Mouse (Mus musculus) kidney, postnatal 36 days (tissue): Measurements from ENCODE around the gene Cd69.

Experiments
- DNase-seq, 2 experiments: peaks; one replicate each; pipeline ENCODE4 v3.0.0; 2021 to 2022; ENCODE audit warnings: mixed read lengths in 2 of 2

Cd69 gene

DNA sequence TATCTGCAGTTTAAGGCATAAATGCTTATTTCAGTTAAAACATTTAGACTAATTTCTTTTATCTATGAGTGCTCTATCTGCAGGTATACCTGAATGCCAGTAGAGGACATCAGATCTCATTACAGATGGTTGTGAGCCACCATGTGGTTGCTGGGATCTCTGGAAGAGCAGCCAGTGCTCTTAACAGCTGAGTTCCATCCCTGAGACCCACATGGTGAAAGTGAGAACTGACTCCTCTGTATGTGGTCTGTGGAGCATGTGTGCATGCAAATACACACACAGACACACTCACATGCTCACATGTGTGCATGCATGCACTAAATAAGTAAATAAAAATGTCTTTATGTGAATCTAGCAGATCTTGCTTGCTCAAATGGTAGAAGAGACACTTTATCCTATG lies 29.4 kb downstream of the Cd69 start:
- no peak for DNase-seq

DNA sequence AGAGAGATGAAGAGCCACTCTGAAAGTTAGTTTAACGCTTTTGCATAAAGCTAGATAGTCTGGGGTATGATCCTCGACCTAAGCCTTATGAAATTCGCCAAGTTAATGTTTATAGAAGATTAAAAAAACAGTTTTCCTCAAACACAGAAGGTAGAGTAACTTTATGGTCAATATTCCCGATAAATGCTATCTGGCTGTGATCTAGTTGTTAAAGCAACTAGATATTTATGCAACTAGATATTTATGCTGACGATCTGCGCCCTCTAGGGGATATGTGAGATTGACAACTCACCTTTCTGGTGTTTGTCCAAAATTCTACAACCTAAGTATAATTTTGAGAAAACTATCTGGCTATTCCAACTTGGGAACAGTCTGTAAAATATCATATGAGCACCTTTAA lies 33.3 kb downstream of the Cd69 start:
- peak; percentile 62 to 67 for DNase-seq

DNA sequence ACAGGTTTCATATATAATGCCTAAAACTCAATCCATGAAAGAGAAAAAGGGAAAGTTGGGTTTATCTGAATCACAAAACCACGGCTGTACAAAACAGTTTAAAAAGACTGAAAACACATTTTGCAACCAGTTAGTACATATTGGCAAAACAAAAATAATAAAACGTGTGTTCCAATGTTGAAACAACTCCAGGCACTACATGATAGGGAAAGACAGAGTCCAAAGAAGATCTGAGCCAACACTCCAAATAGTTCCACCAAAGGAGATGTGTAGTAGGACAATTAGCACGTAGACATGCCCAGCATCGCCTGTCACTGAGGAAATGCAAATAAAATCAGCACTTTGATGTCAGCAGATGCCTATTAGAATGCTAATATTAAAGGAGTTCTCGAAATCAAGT lies 33.8 kb downstream of the Cd69 start:
- DNase-seq = no peak

DNA sequence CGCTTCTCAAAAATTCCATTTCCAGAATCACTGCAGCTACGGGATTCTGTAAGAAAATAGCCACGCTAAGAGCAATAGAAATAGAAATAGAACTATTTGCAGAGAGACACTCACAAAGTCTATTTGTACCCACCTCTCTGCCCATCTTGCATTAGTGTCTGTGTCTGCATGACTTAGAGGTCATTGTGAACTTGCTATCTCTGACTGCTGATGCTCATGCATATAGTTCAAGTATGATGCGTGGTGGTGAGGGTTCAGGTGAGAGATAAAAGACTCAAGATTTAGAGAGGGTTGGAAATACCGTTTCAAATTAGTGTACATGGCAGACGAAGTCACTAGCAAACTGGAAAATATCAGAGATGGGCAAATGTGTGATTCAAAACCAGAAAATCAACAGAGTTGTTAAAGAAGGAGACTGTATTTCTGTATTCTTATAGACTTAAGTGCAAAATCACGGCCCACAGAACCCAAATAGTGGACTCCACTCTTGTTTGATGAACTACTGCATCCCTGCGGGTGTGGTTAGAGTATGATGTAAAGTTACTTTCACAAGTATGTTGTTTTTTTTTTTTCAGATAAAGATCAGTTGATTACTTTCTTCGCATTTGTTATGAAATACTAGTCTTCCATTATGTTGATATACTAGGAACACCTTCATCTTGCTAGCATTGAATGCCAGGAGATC lies 35.5 kb downstream of the Cd69 start:
- no peak for DNase-seq

DNA sequence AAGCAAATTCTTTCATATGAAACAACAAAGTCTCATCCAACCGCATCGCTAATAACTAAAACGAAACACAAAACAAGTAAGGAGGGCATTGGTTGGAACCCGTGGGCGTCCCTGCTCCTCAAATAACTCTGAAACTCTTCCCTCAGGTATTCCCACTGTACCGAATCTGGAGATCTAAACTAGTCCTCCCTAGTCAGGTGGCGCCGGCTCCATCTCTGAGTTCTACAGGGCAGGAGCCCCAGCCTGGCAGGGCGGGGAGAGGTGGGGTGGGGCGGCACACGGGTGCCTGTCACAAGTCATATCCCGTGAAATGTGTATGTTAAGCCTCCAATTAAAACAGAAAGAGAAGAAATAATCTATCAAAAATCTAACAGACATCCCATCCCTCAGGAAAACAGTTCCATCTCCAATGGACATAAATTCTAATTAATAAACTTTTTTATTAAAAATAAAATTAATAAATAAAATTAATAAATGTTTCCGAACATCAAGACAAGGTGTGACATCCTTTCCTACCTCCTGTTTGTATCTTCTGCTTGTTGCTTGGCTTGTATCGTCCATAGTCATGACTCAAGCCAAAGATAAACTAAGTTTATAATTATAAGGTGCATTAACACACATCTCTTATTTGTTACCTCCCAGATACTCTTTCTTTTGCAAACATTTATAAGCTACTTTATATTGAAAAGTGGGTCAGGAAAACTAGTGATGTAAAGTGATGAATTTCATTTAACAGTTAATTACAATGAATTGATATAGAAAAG lies 36.8 kb downstream of the Cd69 start:
- peak; percentile 63 to 76 for DNase-seq

DNA sequence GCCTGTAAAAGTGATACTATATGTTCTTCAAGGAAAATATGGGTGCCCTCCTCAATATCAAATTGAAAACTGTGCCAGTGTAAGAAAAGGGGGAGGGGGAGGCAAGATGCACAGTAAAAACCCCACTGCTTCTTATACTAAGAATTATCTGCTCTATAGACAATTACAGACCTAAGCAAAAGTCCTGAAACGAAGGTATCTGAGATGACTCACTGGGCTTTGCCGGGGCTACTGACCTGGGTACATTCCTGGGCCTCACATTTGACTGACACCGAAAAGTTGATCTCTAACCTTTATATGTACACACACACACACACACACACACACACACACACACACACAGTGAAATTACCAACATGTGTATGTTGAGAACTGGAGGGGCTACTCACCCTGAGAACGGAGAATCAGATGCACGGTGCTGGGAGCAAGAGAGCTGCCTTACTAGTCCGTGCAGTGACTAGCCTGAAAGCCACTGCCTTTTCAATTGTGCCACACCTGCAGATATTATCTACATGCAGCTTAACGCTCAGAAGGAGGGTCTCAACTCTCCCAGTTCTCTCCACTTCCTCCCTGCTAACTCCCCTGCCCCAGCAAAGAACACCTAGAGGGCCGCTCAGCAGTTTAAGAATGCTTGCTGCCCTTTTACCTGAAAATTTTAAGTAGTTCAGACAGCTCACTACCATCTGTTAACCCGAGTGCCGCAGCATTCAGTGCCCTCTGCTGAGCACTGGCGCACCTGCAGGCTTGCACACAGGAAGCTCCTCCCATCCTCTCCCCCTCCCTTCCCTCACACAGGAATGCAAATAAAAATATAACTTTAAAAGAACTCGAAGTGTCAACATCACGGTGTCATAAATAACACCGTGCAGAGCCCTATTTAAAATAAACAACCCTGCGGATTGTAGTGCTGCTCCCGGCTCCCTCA lies 37.6 kb downstream of the Cd69 start:
- peak; percentile 94 to 96 for DNase-seq

DNA sequence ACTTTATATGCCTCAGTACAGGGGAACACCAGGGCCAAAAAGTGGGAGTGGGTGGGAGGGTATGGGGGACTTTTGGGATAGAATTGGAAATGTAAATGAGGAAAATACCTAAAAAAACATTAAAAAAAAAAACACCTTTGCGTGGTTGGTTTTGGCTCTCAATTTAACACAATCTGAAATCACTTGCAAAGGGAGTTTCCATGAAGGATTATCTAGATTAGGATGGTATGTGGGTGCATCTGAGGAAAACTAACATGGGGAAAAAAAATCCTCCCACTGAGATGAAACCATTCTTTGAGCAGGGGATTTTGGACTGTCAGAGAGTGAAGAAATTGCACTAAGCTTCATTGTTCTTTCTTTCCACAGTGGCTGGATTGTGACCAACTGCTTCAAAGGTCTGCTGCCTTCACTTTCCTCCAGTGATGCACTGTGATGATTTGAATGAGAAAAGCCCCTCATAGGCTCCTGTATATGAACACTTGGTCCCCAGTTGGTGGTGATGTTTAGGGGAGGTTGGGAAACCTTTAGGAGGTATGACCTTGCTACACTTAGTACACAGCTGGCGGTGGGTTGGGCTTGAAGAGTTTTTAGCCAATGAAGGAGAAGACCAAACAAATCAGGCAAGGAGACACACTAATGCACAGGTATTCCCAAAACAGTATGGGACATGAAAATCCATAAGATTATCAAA lies 38.4 kb downstream of the Cd69 start:
- DNase-seq = peak; percentile 54 to 55

DNA sequence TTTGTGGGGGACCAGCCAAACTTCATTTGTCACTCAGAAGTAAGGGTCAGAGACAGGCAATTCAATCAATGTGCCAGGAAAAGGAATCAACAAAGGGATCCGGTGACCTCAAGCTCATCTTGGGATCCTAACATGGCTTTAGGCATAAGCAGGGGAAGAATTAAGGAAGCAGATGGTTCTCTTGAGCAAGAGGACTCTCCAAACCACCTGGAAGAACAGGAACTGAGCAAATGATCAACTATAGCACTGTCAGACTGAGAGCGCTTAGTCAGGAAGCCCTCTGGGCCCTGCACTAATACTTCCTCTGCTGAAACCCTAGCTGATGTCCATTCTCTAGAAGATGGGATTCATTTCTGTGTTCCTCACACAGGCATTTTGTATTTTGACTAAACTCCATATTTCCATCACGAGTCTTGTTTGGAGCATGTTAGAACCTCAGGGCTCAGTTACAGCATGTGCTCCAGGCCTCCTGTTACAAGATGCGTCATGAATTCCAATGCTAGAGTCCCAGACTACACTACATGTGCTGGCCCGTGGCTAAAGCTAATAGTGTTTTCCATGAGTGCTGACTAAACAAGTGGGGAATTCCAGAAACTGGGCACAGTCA lies 39.3 kb downstream of the Cd69 start:
- DNase-seq = peak; percentile 44 to 57

DNA sequence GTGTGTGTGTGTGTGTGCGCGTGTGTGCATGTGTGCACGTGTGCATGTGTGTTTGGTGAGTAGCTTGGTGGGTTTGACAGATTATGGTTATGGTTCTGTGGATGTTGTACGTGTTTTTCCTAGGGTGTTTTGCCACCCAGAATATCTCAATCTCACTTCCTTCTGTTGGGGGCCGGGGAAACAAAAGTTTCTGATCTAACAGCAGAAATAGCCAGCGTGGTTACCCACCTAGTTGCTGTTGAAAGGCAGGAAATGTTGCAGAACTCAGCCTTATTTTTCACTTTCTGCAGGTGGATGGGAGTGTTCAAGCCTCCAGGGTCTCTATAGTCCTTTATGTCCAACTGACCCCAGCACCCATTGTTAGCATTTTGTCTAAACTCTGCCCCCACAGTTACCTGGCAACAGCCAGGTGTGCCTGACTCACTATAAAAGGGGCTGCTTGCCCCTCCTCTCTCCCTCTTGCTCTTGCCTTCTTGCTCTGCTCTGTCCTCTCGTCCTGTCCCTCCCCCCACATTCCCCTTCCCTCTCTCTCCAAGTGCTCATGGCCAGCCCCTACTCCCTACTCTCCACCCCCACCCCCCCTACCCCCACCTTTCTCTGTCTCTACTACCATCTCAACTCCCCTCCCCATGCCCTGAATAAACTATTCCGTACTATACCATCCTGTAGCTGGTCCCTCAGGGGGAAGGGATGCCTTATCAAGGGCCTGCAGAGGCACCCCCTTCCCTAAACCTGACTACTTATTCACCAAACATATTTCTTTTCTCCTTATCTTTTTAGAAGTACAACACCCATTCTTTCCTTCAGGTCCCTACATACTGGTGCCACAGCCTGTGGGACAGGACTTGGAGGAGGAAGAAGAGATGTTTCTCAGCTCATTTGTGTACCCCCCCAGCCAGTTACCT lies 40.5 kb downstream of the Cd69 start:
- DNase-seq = no peak

DNA sequence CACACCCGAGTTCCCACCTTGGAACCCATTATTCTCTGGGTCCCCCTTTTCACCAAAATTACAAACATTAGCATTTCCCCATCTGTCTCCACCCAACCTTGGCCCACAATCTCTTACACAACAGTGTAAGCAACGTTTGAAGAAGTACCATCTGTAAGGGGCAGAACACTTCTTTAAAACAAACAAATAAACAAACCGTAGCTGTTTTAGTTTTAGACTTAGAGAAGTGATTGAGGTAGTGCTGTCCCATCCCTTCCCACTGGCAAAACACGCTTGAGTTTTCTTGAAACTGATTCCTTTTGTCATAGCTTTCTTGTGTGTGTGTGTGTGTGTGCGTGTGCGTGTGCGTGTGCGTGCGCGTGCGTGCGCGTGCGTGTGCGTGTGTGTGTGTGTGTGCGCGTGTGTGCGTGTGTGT lies 41.3 kb downstream of the Cd69 start:
- no peak for DNase-seq

DNA sequence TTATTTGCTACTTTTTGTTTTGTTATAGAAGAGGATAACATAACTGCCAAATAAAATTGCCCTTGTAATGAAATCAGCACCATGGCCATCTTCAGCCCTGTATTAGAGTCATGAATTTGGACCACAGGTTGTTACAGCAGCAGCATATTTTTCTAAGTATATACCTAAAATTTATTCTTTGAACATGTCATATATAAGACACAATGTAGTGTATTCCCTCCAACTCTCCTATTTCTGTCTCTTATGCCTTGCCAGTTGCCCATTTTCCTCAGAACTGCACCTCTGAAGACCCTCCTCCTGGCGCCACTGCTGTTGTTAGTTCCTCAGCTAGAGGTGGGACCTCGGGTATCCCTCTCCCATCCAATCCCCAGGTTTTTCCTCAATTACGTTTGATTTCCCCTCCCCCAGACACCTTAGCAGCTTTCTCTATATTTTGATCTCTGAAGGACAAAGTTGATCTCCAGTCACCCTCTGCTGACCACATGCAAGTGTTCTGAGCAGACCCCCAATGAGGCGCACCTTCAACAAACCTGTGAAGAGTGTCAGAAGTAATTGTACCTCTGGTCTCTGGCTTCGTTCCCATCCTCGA lies 41.8 kb downstream of the Cd69 start:
- no peak for DNase-seq

DNA sequence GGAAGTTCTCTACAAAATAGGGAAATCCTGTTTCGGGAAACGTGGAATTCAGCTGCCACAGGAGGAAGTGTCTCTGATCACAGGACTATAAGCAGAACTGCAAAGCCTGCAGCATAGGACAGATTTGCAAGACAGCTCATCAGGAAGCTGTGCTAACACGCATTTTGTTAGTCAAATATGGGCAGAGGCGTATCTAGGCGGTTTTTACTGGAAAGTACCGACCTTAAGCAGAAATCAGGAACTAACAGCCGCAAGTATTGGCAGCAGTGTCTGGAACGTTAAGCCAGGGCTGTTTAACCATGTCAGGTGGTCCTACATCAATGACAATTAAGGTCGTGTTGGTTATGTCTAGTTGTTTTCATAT lies 42.4 kb downstream of the Cd69 start:
- peak in 1 of 2 experiments; percentile 62 for DNase-seq

DNA sequence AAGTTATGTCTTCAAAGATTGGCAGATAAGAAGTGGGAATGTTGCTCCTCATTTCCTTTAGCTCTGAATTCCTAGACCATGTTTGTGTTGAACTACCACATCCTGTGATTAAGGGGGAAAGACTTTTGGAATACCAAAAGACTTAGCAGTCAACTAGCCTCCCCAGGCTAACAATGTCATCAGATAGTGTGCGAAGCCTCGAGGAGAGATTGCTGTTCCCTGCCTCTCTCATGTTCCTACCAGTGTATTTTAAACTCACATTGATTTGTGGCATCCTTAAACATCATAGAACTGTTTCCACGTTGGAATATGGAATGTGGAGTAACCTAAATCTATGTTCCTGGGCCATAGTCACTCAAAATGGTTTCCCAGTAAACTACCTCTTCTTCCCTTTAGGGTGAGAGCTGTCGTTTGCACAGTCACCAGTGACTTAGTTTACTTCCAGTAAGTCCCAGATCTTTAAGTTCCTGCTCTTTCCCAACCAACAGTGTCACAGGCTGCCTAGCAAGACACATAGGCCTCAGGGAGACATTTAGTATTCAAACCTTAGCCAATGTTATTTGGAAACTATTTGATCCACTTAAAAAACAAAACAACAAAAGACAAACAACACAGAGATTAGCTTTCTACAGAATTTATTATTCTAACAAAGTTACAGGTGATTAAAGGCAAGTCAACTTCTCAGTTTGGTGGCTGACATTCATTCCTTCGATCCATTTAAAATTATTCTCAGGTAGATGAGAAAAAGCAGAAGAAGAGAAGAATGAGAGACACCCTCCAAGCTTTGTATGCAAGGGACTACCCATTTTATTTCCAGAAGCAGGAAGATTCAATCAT lies 43.0 kb downstream of the Cd69 start:
- DNase-seq = no peak

DNA sequence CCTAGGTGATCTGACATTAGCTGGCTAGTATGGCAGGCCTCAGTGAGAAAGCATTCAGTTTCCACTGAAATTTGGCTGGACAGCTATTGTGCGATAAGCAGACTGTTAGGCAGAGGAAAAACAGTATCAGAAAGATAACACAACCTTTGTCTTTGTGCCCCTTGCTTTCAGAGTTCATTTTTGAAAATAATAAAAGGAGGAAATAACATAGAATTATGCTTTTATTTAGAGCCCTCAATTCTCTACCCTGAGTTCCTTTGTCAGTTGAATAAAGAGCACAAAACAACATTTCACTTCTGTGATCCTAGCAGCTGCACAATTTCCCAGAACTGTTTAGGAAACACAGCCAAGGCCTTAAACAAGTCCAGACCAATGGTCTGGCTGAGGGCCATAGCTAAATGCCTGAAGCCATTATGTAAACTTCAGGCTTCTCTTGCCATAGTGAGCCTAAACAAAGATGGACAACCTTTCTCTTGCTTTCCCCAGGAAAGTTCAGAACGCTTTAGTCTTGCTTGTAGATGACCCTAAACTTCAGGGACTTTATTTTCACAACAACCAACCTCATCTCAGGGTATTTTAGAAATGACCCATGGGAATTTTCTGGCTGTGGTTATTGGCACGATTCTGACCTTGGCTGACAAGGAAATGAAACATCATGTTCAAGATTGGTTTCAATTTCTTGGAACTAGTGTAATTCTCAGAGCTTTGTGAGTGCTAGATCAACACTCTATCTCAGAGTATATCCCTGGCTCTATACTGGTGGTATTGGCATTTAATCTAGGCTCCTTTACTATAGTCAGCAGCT lies 45.3 kb downstream of the Cd69 start:
- peak; percentile 78 to 90 for DNase-seq

DNA sequence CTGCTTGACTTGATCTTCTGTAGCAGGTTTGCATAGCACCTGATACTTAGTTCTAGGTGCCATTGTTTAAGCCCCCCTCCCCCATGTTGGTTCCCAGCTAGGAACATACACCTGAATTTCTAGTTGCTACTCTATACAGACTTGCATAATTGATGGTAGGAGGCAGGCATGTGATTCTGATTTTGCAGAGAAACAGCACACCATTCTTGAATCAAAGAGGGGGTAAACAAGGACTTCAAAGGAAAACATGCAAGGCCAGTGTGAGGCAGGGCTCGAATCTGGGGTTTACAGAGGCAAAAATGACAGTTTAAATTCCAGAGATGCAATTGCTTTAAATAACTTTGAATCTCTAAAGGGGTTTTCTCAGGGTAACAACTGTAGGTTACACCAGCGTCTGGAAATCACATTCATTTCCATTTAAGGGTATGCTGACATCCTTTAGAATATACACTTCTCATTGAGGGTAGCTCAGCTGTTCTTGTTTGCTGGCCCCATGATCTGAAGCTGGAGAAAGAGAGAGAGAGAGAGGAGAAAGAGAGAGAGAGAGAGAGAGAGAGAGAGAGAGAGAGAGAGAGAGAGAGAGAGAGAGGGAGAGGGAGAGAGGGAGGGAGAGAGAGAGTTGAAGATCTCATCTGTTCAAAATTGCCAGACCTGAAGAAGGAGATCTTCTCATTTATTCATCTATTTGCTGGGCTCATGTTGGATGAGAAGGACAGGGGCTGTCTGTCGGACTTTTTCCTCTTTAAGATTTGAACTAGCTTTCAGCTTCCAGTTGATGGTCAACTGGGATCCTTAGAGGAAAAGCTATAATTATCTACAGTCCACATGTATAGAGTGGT lies 46.1 kb downstream of the Cd69 start:
- no peak for DNase-seq

DNA sequence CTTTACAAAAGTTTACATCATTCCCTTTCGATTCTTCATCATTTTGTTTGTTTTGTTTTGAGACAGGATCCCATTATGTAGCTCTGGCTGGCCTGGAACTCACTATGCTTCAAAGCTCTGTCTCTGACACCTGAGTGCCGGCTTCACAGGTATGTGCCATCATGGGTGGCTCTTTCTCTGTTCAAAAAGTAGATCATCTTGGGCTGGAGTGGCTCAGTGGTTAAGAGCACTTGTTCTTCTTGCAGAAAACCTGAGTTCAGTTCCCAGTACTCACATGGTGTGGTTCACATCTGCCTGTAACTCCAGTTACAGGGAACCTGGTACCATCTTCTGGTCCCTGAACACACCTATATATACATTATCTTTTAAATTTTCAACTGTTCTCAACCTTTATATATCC lies 50.2 kb downstream of the Cd69 start:
- DNase-seq = no peak

DNA sequence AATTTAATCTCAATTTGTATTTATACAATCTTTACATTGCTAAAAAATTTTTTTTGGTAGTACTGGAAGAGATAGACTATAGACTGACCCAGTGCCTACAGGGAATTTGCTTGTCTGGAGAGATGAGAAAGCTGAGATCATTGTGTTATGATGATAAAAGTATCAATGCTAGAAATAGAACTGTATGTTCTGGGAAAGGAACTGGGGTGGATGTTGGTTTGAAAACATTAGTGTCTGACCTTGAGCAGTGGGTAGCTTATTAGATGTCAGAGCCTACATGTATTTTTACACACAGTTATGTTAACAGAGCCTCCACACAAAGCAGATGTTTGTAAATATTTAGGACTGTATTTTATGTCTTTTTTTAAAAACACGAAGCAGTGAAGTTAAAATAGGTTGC lies 51.1 kb downstream of the Cd69 start:
- no peak for DNase-seq

DNA sequence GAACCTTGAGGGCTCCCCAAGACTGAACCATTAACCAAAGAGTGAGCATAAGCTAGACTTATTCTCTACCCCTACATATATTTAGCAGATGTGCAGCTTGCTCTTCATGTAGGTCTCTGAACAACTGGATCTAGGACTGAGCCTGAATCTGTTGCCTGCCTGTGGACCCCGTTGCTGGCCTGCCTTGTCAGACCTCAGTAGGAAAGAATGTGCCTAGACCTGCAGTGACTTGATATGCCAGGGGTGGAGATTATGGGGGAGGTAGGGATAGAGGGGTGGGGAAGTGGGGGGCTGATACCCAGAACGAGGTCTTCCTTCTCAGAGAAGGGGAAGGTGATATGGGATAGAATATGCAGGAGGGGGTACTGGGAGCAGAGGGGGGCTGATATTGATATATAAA lies 51.6 kb downstream of the Cd69 start:
- DNase-seq = no peak
